Comparison of ENCODE assay signal across 8 mouse cellular contexts in genomic region chr8:72310849-72311506, GRCm38 (mm10). TPM values are rescaled to one million over a fixed set of nuclear protein-coding genes. Genes with fewer than 3 reads are reported as not detected.
DNase-seq lines count a peak whose midpoint lies in the region; ATAC-seq lines count a peak whose summit lies in the region.

No protein-coding gene starts in this region.

- no peaks in the 10 kb centered on the region for H3K27me3 ChIP-seq in intestine, embryonic 16.5 days (replicated peaks; ENCODE audit: control insufficient read depth, insufficient read depth, low read length)

- no peak overlapping the region for H3K9ac ChIP-seq in intestine, embryonic 16.5 days (ENCODE audit: low read depth, low read length)

- DNase-seq in lung, adult 18-20 months = peak; percentile 59 to 60
- no peak for DNase-seq in lung, postnatal 25 days (ENCODE audit: low spot score)
- DNase-seq in adrenal gland, postnatal 10 days = peak; percentile 88
- peak; percentile 45 to 55 for DNase-seq in frontal cortex, postnatal 14 days (ENCODE audit: low spot score in 2 of 2)
- DNase-seq in left cerebral cortex, adult 9 months (ENCODE audit: low spot score in 2 of 2) = peak; percentile 63 to 84
- DNase-seq in right cerebral cortex, adult 18-20 months = peak; percentile 85
- no peak for DNase-seq in spleen, adult 12 weeks (ENCODE audit: low spot score)

- H3K36me3 ChIP-seq in intestine, embryonic 16.5 days (ENCODE audit: control insufficient read depth, insufficient read depth, low read length) = no peaks in the 10 kb centered on the region

- no peak overlapping the region for H3K4me3 ChIP-seq in intestine, embryonic 16.5 days (ENCODE audit: low read length)

- H3K9me3 ChIP-seq in intestine, embryonic 16.5 days (ENCODE audit: control insufficient read depth, low read length) = no peaks in the 10 kb centered on the region

- peak; percentile 81 for ATAC-seq in intestine, embryonic 16.5 days

- H3K4me2 ChIP-seq in intestine, embryonic 16.5 days (ENCODE audit: low read depth, low read length) = no peak overlapping the region

- H3K4me1 ChIP-seq in intestine, embryonic 16.5 days (ENCODE audit: control insufficient read depth, insufficient read depth, low read length) = peaks cover 3% of the 10 kb centered on the region; the same call in 1 of the 2 replicates

- no peak overlapping the region for H3K27ac ChIP-seq in intestine, embryonic 16.5 days (ENCODE audit: low read length)

- 48% methylated on average over 8 of the region's 8 CpGs for WGBS in intestine, embryonic 16.5 days

RNA-seq across cellular contexts. Expression of gene Gm10282, which starts 5.9 kb away (rescaled TPM):
- 10 to 100 TPM; 18.5 to 18.7 TPM for total RNA-seq in adrenal gland, postnatal 10 days (2021)
- polyA plus RNA-seq in intestine, embryonic 16.5 days (2015; fragmentation: Nextera tagmentation; extraction: Ambion mirVana) = 14.3 and 18.9 TPM in 2 replicates

RNA-seq across cellular contexts. Expression of gene Klf2, which starts 7.9 kb away (rescaled TPM):
- 10 to 100 TPM; 48.0 to 99.9 TPM for total RNA-seq in adrenal gland, postnatal 10 days (2021)
- 3.6 and 5.1 TPM in 2 replicates for polyA plus RNA-seq in intestine, embryonic 16.5 days (2015; fragmentation: Nextera tagmentation; extraction: Ambion mirVana)

Comparison
In these comparisons a context has a peak if more than half of its experiments do, and no peak if none do; other contexts are left out.
1. DNase-seq: peak in lung, adult 18-20 months (2 of 2), adrenal gland, postnatal 10 days (single experiment), frontal cortex, postnatal 14 days (2 of 2), left cerebral cortex, adult 9 months (2 of 2) and right cerebral cortex, adult 18-20 months (single experiment); none in lung, postnatal 25 days (single experiment) and spleen, adult 12 weeks (single experiment).